Mouse (Mus musculus) A20 (cell line): ENCODE data around the gene Ddx20.

Experiments used
- DNase-seq: peaks from one replicate; pipeline ENCODE4 v3.0.0-alpha.2; 2011; ENCODE audit warnings: low read depth, low spot score

Ddx20 gene

GRCm38 (mm10) chr3:105687324-105688060 lies at the start of gene Ddx20:
Ddx20 (minus strand) TSS chr3:105687574.
- DNase-seq: peak; percentile 97

- no peak for DNase-seq
These were observed 49.7 kb upstream of the Ddx20 start for GRCm38 (mm10) chr3:105737070-105737469.

GRCm38 (mm10) chr3:105736148-105736547 lies 48.8 kb upstream of the Ddx20 start:
- no peak for DNase-seq

GRCm38 (mm10) chr3:105735285-105735684 lies 47.9 kb upstream of the Ddx20 start:
- no peak for DNase-seq

- no peak for DNase-seq
These were observed 46.2 kb upstream of the Ddx20 start for GRCm38 (mm10) chr3:105733538-105733937.

- DNase-seq: no peak
These were observed 45.0 kb upstream of the Ddx20 start for GRCm38 (mm10) chr3:105732360-105732759.

- peak; percentile 61 for DNase-seq
These were observed 38.7 kb upstream of the Ddx20 start for GRCm38 (mm10) chr3:105726037-105726436.

- DNase-seq: no peak
These were observed 35.1 kb upstream of the Ddx20 start for GRCm38 (mm10) chr3:105722510-105722909.

GRCm38 (mm10) chr3:105721681-105722201 lies 34.4 kb upstream of the Ddx20 start:
- DNase-seq: peak; percentile 78

- no peak for DNase-seq
These were observed 33.1 kb upstream of the Ddx20 start for GRCm38 (mm10) chr3:105720514-105720913.

GRCm38 (mm10) chr3:105719979-105720378 lies 32.6 kb upstream of the Ddx20 start:
- DNase-seq: no peak

- no peak for DNase-seq
These were observed 31.4 kb upstream of the Ddx20 start for GRCm38 (mm10) chr3:105718746-105719145.

- no peak for DNase-seq
These were observed 30.6 kb upstream of the Ddx20 start for GRCm38 (mm10) chr3:105717856-105718555.

- DNase-seq: no peak
These were observed 29.1 kb upstream of the Ddx20 start for GRCm38 (mm10) chr3:105716353-105717000.

- DNase-seq: no peak
These were observed 27.4 kb upstream of the Ddx20 start for GRCm38 (mm10) chr3:105714820-105715167.

GRCm38 (mm10) chr3:105714091-105714819 lies 26.9 kb upstream of the Ddx20 start:
- no peak for DNase-seq

- no peak for DNase-seq
These were observed 25.5 kb upstream of the Ddx20 start for GRCm38 (mm10) chr3:105712827-105713226.

- no peak for DNase-seq
These were observed 24.4 kb upstream of the Ddx20 start for GRCm38 (mm10) chr3:105711741-105712140.

GRCm38 (mm10) chr3:105710246-105710645 lies 22.9 kb upstream of the Ddx20 start:
- DNase-seq: no peak

GRCm38 (mm10) chr3:105707590-105707989 lies 20.2 kb upstream of the Ddx20 start:
- DNase-seq: no peak

GRCm38 (mm10) chr3:105706366-105707020 lies 19.1 kb upstream of the Ddx20 start:
- no peak for DNase-seq
